Mouse (Mus musculus) myocyte (in vitro differentiated cells): Measurements from ENCODE around the gene Derl3. TPM values are rescaled to one million over a fixed set of nuclear protein-coding genes. Genes with fewer than 3 reads are reported as not detected.
A peak's percentile ranks its signal among the peaks of the same experiment; 100 is the strongest.

Experiments
- H3K27me3 ChIP-seq: one replicate; pipeline ENCODE4 v1.6.1; 2011; ENCODE audit not compliant: control insufficient read depth, insufficient read depth, insufficient read length
- H3K36me3 ChIP-seq: one replicate; pipeline ENCODE4 v1.6.1; 2011; ENCODE audit not compliant: control insufficient read depth, insufficient read depth
- H3K4me2 ChIP-seq: one replicate; pipeline ENCODE4 v1.6.1; 2011; ENCODE audit warnings: low read depth, control low read depth
- H3K4me3 ChIP-seq: one replicate; pipeline ENCODE4 v1.5.1; 2011; ENCODE audit warnings: mild to moderate bottlenecking, control low read depth, moderate library complexity
- H3K79me2 ChIP-seq: one replicate; pipeline ENCODE4 v1.6.1; 2011; ENCODE audit not compliant: control insufficient read depth, insufficient read depth
- H3ac ChIP-seq: one replicate; pipeline ENCODE4 v1.6.1; 2011; ENCODE audit not compliant: control insufficient read depth, insufficient read length
- CEBPB ChIP-seq: IDR thresholded peaks from 2 replicates; pipeline ENCODE4 v1.6.1; 2011; ENCODE audit warnings: mild to moderate bottlenecking, moderate library complexity; ENCODE audit not compliant: poor library complexity, insufficient read depth, severe bottlenecking
- E2F4 ChIP-seq: IDR thresholded peaks from one replicate; pipeline ENCODE4 v1.6.1; 2011; ENCODE audit warnings: mild to moderate bottlenecking, control low read depth, moderate library complexity; ENCODE audit not compliant: insufficient read depth
- MAX ChIP-seq: IDR thresholded peaks from one replicate; pipeline ENCODE4 v1.6.1; 2011; ENCODE audit warnings: low read depth, mild to moderate bottlenecking, control low read depth
- MYOD1 ChIP-seq, 3 experiments: IDR thresholded peaks; one replicate each; pipeline ENCODE4 v1.6.1; 2011; ENCODE audit warnings: control low read depth in 2 of 3, low read depth in 2 of 3, mild to moderate bottlenecking in 2 of 3, moderate library complexity in 1 of 3; ENCODE audit not compliant: insufficient read length in 2 of 3, control insufficient read depth in 1 of 3
- MYOG ChIP-seq, 3 experiments: IDR thresholded peaks; one replicate each; pipeline ENCODE4 v1.6.1; 2011; ENCODE audit warnings: control low read depth in 2 of 3, low read depth in 2 of 3, mild to moderate bottlenecking in 2 of 3; ENCODE audit not compliant: insufficient read length in 2 of 3, control insufficient read depth in 1 of 3, insufficient read depth in 1 of 3
- POLR2A ChIP-seq: IDR thresholded peaks from one replicate; pipeline ENCODE4 v1.6.1; 2011; ENCODE audit warnings: low read depth, mild to moderate bottlenecking, control low read depth, moderate library complexity; ENCODE audit not compliant: insufficient read length
- POLR2AphosphoS2 ChIP-seq: IDR thresholded peaks from one replicate; pipeline ENCODE4 v1.6.1; 2011; ENCODE audit warnings: low read depth, control low read depth; ENCODE audit not compliant: insufficient read length
- REST ChIP-seq: IDR thresholded peaks from one replicate; pipeline ENCODE4 v1.6.1; 2011; ENCODE audit warnings: mild to moderate bottlenecking, control low read depth, moderate library complexity; ENCODE audit not compliant: insufficient read depth, insufficient read length
- SRF ChIP-seq: IDR thresholded peaks from one replicate; pipeline ENCODE4 v1.6.1; 2011; ENCODE audit warnings: low read depth; ENCODE audit not compliant: control insufficient read depth, insufficient read length
- TCF12 ChIP-seq: IDR thresholded peaks from one replicate; pipeline ENCODE4 v1.6.1; 2011; ENCODE audit warnings: mild to moderate bottlenecking, control low read depth; ENCODE audit not compliant: poor library complexity, insufficient read depth, severe bottlenecking
- TCF3 ChIP-seq: IDR thresholded peaks from one replicate; pipeline ENCODE4 v1.6.1; 2011; ENCODE audit warnings: low read depth, control low read depth; ENCODE audit not compliant: insufficient read length
- USF1 ChIP-seq: IDR thresholded peaks from one replicate; pipeline ENCODE4 v1.6.1; 2011; ENCODE audit warnings: low read depth, mild to moderate bottlenecking, control low read depth, moderate library complexity
- polyA plus RNA-seq: library from polyadenylated mRNA; unstranded; fragments of >200 nt; fragmentation: generic; extraction: Trizol; gene quantifications from one replicate; pipeline ENCODE4 v1.2.1, GENCODE M21; 2012; ENCODE audit warnings: missing spikeins

Gene Derl3
- polyA plus RNA-seq, 1 experiment: 0.58 TPM

- Histone ChIP-seq H3K36me3 (peaks cover 14% of the 10 kb centered on the region), H3K4me2 (no peak overlapping the region), H3K79me2 (peaks cover 69% of the 10 kb centered on the region), H3K27me3 (no peaks in the 10 kb centered on the region), H3K4me3 (no peak overlapping the region), H3ac (no peak overlapping the region)
- TF ChIP-seq E2F4 (no peak), POLR2AphosphoS2 (no peak), REST (no peak), MAX (no peak), TCF12 (no peak), POLR2A (no peak), SRF (no peak), MYOD1 (IDR thresholded peaks at IDR 0.05; ENCODE audit: control insufficient read depth in 1 of 3, insufficient read length in 2 of 3, low read depth in 2 of 3) (no peak), MYOG (IDR thresholded peaks at IDR 0.05; ENCODE audit: control insufficient read depth in 1 of 3, insufficient read depth in 1 of 3, insufficient read length in 2 of 3, low read depth in 2 of 3) (no peak), CEBPB (no peak), USF1 (no peak), TCF3 (no peak)
Measured at GRCm38 (mm10) chr10:75916840-75917239, 23.6 kb downstream of the Derl3 start.

- no peak overlapping the region for H3ac ChIP-seq
- no peak overlapping the region for H3K4me3 ChIP-seq
- H3K27me3 ChIP-seq: no peaks in the 10 kb centered on the region
- TF ChIP-seq MYOG (IDR thresholded peaks at IDR 0.05; ENCODE audit: control insufficient read depth in 1 of 3, insufficient read depth in 1 of 3, insufficient read length in 2 of 3, low read depth in 2 of 3): no peak
- peaks cover 13% of the 10 kb centered on the region for H3K36me3 ChIP-seq
- H3K79me2 ChIP-seq: peaks cover 63% of the 10 kb centered on the region
- peak overlapping the region; percentile 96 for H3K4me2 ChIP-seq
Measured at GRCm38 (mm10) chr10:75919026-75919425, 25.8 kb downstream of the Derl3 start.

GRCm38 (mm10) chr10:75921026-75921725 lies 28.0 kb downstream of the Derl3 start, which contains the start of gene Smarcb1:
Smarcb1 (minus strand) TSS chr10:75921617.
- Histone ChIP-seq H3ac (peak within 1 kb of the TSS; percentile 67), H3K27me3 (no peaks in the 10 kb centered on the region), H3K4me2 (peak within 1 kb of the TSS; percentile 96), H3K79me2 (peaks cover 49% of the 10 kb centered on the region), H3K4me3 (peak within 1 kb of the TSS; percentile 88), H3K36me3 (peaks cover 33% of the 10 kb centered on the region)
- no peak for TF ChIP-seq USF1
- peak in 2 of 3 experiments; percentile 15 to 18 for TF ChIP-seq MYOD1 (IDR thresholded peaks at IDR 0.05; ENCODE audit: control insufficient read depth in 1 of 3, insufficient read length in 2 of 3, low read depth in 2 of 3)
- no peak for TF ChIP-seq TCF3
- TF ChIP-seq TCF12: no peak
- TF ChIP-seq MYOG (IDR thresholded peaks at IDR 0.05; ENCODE audit: control insufficient read depth in 1 of 3, insufficient read depth in 1 of 3, insufficient read length in 2 of 3, low read depth in 2 of 3): no peak
- no peak for TF ChIP-seq REST
- TF ChIP-seq POLR2AphosphoS2: peak; percentile 100
- peak; percentile 34 for TF ChIP-seq SRF
- no peak for TF ChIP-seq CEBPB
- peak; percentile 84 for TF ChIP-seq POLR2A
- no peak for TF ChIP-seq E2F4
- TF ChIP-seq MAX: no peak

GRCm38 (mm10) chr10:75921726-75922560 lies 28.7 kb downstream of the Derl3 start:
- Histone ChIP-seq H3ac (peak overlapping the region; percentile 67), H3K36me3 (peaks cover 28% of the 10 kb centered on the region), H3K4me3 (peak overlapping the region; percentile 88), H3K27me3 (no peaks in the 10 kb centered on the region), H3K4me2 (peak overlapping the region; percentile 78), H3K79me2 (peaks cover 41% of the 10 kb centered on the region)
- TF ChIP-seq POLR2AphosphoS2 (peak; percentile 79), SRF (no peak), E2F4 (no peak), MYOD1 (IDR thresholded peaks at IDR 0.05; ENCODE audit: control insufficient read depth in 1 of 3, insufficient read length in 2 of 3, low read depth in 2 of 3) (no peak), POLR2A (peak; percentile 46)

GRCm38 (mm10) chr10:75924324-75924723 lies 31.1 kb downstream of the Derl3 start:
- Histone ChIP-seq H3K36me3 (peaks cover 34% of the 10 kb centered on the region), H3K27me3 (no peaks in the 10 kb centered on the region), H3K4me3 (no peak overlapping the region), H3K79me2 (peaks cover 26% of the 10 kb centered on the region), H3K4me2 (no peak overlapping the region), H3ac (no peak overlapping the region)
- TF ChIP-seq REST (no peak), MYOD1 (IDR thresholded peaks at IDR 0.05; ENCODE audit: control insufficient read depth in 1 of 3, insufficient read length in 2 of 3, low read depth in 2 of 3) (no peak), SRF (no peak), CEBPB (no peak), USF1 (no peak), TCF3 (no peak), POLR2A (no peak), POLR2AphosphoS2 (no peak), MAX (no peak), MYOG (IDR thresholded peaks at IDR 0.05; ENCODE audit: control insufficient read depth in 1 of 3, insufficient read depth in 1 of 3, insufficient read length in 2 of 3, low read depth in 2 of 3) (no peak), TCF12 (no peak), E2F4 (no peak)
